Mouse (Mus musculus): ENCODE measurements around the gene Arl8a.

- TF ChIP-seq POLR2A (IDR thresholded peaks at IDR 0.05; ENCODE audit: extremely low read depth, insufficient read depth, low read length) (no peak), CTCF (IDR thresholded peaks at IDR 0.05; ENCODE audit: low read depth, low read length) (peak; percentile 58; the same call in 1 of the 2 replicates)
Measured at GRCm38 (mm10) chr1:135171984-135172383, 25.4 kb downstream of the Arl8a start.
